Mouse (Mus musculus) heart, postnatal 0 days (tissue): ENCODE data around the gene Stxbp4.

ENCODE experiments used
- CTCF ChIP-seq: IDR thresholded peaks from 2 replicates; pipeline ENCODE4 v1.5.1; 2016; ENCODE audit warnings: antibody characterized with exemption, control low read depth, low read depth
- EP300 ChIP-seq: IDR thresholded peaks from 2 replicates; pipeline ENCODE4 v1.6.1; 2016; ENCODE audit warnings: antibody characterized with exemption, low read depth

DNA sequence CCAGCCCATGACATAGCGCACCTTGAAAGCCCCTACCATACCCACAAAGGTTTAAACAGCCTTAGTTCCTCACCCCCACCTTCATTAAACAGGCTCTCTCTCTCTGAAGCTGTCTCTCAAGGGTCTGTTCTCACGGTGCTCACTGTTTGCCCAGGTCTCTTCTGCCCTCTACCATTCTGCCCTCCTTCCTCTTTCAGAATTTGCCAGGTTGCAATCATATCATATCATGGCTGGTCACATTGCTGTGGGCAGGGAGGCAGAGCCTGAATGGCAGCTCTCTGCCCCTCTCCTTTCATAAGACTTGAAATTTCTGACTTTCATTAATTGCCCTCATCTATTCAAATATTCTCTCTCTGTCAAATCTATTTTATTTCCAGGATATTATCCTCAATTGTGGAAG, 195.4 kb downstream of the Stxbp4 start:
- TF ChIP-seq CTCF, result no peak
- no peak for TF ChIP-seq EP300
